Mouse (Mus musculus) lung, postnatal 36 days (tissue): ENCODE measurements at regions not wholly inside any gene's neighbourhood (a gene's known extent, or its start where the extent isn't known, plus 50 kb on each side); places are given as distances from the start of the nearest gene placed in this dataset.

Source experiments
- DNase-seq: peaks from one replicate; pipeline ENCODE4 v3.0.0; 2022; ENCODE audit warnings: mixed read lengths

GRCm38 (mm10) chr5:91692292-91692691 lies 174.9 kb downstream of the Parm1 start:
- DNase-seq = no peak

- no peak for DNase-seq
Measured at GRCm38 (mm10) chr5:91678727-91679126, 161.3 kb downstream of the Parm1 start.
